Mouse (Mus musculus) lung, adult 2 months (tissue): ENCODE results near the gene Galnt7.

Experiments
- CTCF ChIP-seq: fragments of 200-500 bp; IDR thresholded peaks from 2 replicates; pipeline ENCODE4 v1.5.1; 2011; ENCODE audit warnings: mild to moderate bottlenecking, low read length, control low read depth; ENCODE audit not compliant: insufficient read depth
- POLR2A ChIP-seq: fragments of 200-500 bp; IDR thresholded peaks from 2 replicates; pipeline ENCODE4 v1.6.1; 2011; ENCODE audit warnings: low read depth, mild to moderate bottlenecking, control low read depth, low read length, borderline replicate concordance; ENCODE audit errors: extremely low read depth

DNA sequence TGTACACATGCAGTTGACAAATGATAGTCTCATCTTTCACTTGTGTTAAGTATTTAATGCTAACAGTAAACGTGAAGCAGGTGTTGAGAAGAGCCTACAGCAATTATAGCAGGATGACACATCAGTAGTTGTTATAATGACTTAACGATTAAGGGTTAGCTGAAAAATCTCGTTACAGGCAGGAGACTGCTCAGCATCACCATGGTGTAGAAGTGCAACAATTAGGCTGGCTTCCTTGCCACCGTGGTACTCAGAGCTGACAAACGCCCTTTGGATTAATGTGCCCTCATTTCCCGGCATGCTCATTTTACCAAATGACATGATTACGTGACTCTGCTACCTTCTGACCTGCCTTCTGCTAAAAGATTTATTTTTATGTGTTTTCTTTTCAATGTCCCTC, 35.8 kb upstream of the Galnt7 start:
- no peak for TF ChIP-seq POLR2A
- no peak for TF ChIP-seq CTCF
